Mouse (Mus musculus): ENCODE measurements at regions not wholly inside any gene's neighbourhood (a gene's known extent, or its start where the extent isn't known, plus 50 kb on each side); places are given as distances from the start of the nearest gene placed in this dataset.

- TF ChIP-seq CTCF (IDR thresholded peaks at IDR 0.05; ENCODE audit: extremely low read depth, insufficient read depth, low read length) (no peak), POLR2A (IDR thresholded peaks at IDR 0.05; ENCODE audit: extremely low read depth, insufficient read depth, low read length) (no peak)
These were observed 90.7 kb upstream of the Cpsf6 start for GRCm38 (mm10) chr10:117470481-117470880.
